Mouse (Mus musculus): ENCODE results near the gene Prf1. TPM values are rescaled to one million over a fixed set of nuclear protein-coding genes. Genes with fewer than 3 reads are reported as not detected.

Prf1 gene
- polyA plus RNA-seq, 1 experiment: not detected

DNA sequence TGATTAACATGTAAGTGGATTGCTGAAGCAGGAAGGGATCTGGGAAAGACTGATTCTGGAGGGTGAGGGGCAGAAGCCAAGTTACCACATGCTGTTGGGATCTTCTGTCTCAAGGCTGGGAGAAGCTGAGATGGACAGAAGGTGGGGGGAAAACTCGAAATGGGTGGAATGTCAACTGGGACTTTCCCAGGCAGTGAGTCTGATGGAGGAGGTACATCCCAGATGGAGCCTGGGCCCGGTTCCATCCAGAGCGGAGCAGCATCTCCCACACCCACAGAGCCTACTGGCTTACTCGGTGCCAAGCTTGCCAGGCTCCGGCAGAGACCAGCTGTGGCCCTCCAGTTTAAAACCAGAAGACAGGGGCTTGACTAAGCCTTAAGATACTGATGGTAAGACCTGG, 33.4 kb downstream of the Prf1 start:
- Histone ChIP-seq H3K4me1 (ENCODE audit: control insufficient read depth, insufficient read depth, low read length) (no peaks in the 10 kb centered on the region), H3K4me3 (ENCODE audit: insufficient read depth, low read length) (no peak overlapping the region), H3K27ac (ENCODE audit: insufficient read depth, low read depth, low read length) (no peak overlapping the region)
- TF ChIP-seq CTCF (IDR thresholded peaks at IDR 0.05; ENCODE audit: low read depth, low read length): no peak
- TF ChIP-seq POLR2A (IDR thresholded peaks at IDR 0.05; ENCODE audit: borderline replicate concordance, low read depth, low read length): no peak

DNA sequence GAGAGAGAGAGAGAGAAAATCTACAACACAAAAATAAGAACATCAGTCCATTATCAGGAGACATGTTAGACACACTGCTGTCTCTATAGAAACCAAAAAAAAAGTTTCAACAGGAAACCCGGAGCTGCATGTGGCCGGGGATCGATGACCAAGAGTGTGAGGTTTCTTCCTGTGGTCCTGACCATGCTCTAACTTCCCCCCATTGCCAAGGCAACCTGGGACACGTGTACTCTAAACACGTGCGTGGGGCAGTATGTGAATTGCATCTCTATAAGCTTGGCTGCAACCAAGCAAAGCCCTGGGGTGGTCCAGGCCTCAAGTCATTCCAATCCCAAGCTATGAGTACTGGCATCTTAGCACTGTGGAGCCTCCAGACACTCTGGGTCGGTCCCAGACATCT, 36.9 kb downstream of the Prf1 start:
- Histone ChIP-seq H3K4me1 (ENCODE audit: control insufficient read depth, insufficient read depth, low read length) (no peaks in the 10 kb centered on the region), H3K4me3 (ENCODE audit: insufficient read depth, low read length) (no peak overlapping the region), H3K27ac (ENCODE audit: insufficient read depth, low read depth, low read length) (no peak overlapping the region)
- TF ChIP-seq POLR2A (IDR thresholded peaks at IDR 0.05; ENCODE audit: borderline replicate concordance, low read depth, low read length) (no peak), CTCF (IDR thresholded peaks at IDR 0.05; ENCODE audit: low read depth, low read length) (no peak)

DNA sequence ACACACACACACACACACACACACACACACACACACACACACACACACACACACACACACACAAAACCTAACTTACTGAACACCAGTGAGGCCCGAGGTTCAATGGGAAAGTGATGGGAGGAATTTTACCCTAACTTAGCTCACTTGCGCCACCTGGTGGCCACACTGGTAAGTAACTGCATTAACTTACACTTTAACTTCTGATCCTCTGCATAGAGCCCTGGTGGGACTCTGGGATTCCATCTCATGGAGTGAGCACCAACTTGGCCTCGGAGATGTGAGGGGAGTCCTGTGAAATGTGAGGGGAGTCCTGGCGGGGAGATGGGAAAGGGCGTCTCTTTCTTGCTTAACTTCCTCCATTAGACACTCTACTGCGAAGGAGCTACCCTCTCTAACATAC, 38.5 kb downstream of the Prf1 start:
- TF ChIP-seq CTCF (IDR thresholded peaks at IDR 0.05; ENCODE audit: low read depth, low read length): peak; percentile 45; the same call in 1 of the 2 replicates
- TF ChIP-seq POLR2A (IDR thresholded peaks at IDR 0.05; ENCODE audit: borderline replicate concordance, low read depth, low read length): no peak
- Histone ChIP-seq H3K27ac (ENCODE audit: insufficient read depth, low read depth, low read length) (no peak overlapping the region), H3K4me1 (ENCODE audit: control insufficient read depth, insufficient read depth, low read length) (no peaks in the 10 kb centered on the region), H3K4me3 (ENCODE audit: insufficient read depth, low read length) (no peak overlapping the region)

DNA sequence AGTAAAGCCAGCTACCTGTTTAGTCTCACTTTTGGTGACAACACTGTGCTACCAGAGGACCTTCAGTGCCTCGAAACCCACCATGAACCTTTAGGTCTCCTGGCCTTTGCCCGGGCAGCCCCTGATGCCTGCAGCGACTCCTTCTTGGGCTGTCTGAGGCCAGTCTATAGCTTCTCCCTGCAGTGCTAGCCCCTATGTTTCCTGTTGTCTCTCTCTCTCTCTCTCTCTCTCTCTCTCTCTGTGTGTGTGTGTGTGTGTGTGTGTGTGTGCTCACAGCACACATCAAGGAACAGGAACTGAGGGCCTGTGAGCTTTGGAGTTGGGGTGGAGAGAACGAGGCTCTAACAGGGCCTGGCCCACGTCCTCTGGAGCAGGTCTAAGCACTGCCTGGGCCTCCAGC, 39.0 kb downstream of the Prf1 start:
- Histone ChIP-seq H3K4me1 (ENCODE audit: control insufficient read depth, insufficient read depth, low read length) (no peaks in the 10 kb centered on the region), H3K4me3 (ENCODE audit: insufficient read depth, low read length) (no peak overlapping the region), H3K27ac (ENCODE audit: insufficient read depth, low read depth, low read length) (no peak overlapping the region)
- TF ChIP-seq POLR2A (IDR thresholded peaks at IDR 0.05; ENCODE audit: borderline replicate concordance, low read depth, low read length): no peak
- no peak for TF ChIP-seq CTCF (IDR thresholded peaks at IDR 0.05; ENCODE audit: low read depth, low read length)

DNA sequence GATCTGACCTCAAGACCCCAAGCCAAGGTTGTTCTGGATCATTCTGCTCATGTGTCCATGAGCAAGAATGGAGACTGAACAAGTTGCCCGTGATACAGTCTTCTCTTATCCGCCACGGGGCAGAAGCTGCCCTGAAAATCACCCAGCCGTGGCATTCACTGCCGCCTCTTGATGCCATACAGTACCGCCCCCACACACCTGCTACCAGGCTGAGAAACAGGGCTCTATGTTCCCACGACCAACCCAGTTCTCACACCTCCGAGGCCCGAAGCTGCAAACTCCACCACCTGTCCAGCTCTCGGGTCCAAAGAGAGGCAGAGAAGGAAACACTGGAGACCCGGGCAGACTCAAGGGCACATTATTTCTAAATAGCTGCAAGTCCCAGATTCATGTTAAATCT, 40.0 kb downstream of the Prf1 start:
- Histone ChIP-seq H3K4me3 (ENCODE audit: insufficient read depth, low read length) (no peak overlapping the region), H3K27ac (ENCODE audit: insufficient read depth, low read depth, low read length) (no peak overlapping the region), H3K4me1 (ENCODE audit: control insufficient read depth, insufficient read depth, low read length) (no peaks in the 10 kb centered on the region)
- TF ChIP-seq CTCF (IDR thresholded peaks at IDR 0.05; ENCODE audit: low read depth, low read length) (no peak), POLR2A (IDR thresholded peaks at IDR 0.05; ENCODE audit: borderline replicate concordance, low read depth, low read length) (no peak)

DNA sequence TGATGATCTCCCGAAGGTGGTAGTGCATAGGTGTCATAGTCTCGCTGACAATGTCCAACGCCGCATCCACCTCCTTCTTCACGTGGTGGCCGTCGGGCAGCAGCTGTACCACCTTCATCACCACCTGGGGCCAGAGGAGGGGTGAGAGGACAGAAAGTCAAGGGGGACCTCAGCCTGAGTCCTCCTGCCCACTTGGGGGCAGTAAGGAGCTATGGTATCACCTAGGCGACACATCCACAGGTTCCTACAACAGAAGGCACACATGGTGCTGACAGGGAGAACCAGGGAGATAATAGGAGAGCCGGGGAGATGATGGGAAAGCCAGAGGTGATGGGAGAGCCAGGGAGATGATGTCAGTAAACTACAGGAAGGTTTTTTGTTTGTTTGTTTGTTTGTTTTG, 41.6 kb downstream of the Prf1 start:
- Histone ChIP-seq H3K27ac (ENCODE audit: insufficient read depth, low read depth, low read length) (no peak overlapping the region), H3K4me1 (ENCODE audit: control insufficient read depth, insufficient read depth, low read length) (no peaks in the 10 kb centered on the region), H3K4me3 (ENCODE audit: insufficient read depth, low read length) (no peak overlapping the region)
- no peak for TF ChIP-seq POLR2A (IDR thresholded peaks at IDR 0.05; ENCODE audit: borderline replicate concordance, low read depth, low read length)
- TF ChIP-seq CTCF (IDR thresholded peaks at IDR 0.05; ENCODE audit: low read depth, low read length): no peak

DNA sequence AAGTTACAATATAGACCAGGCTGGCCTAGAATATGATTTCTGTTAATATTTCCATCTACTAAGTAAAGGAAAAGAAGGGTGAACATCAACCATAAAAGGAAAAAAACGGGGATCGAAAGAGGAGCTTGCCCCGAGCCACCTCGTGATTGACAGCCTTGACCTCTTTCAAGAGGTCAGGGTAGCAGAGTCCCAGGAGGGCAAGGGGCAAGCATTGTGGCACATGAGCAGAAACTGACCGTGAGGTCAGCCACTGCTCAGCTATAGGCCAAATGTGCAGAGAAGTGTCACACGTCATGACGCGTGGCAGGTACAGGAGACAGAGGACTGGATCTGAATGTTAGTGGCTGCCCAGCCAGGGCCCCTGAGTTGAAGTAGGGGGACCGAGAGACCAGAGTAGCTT, 42.6 kb downstream of the Prf1 start:
- TF ChIP-seq POLR2A (IDR thresholded peaks at IDR 0.05; ENCODE audit: borderline replicate concordance, low read depth, low read length): no peak
- Histone ChIP-seq H3K27ac (ENCODE audit: insufficient read depth, low read depth, low read length) (no peak overlapping the region), H3K4me3 (ENCODE audit: insufficient read depth, low read length) (no peak overlapping the region), H3K4me1 (ENCODE audit: control insufficient read depth, insufficient read depth, low read length) (no peaks in the 10 kb centered on the region)

DNA sequence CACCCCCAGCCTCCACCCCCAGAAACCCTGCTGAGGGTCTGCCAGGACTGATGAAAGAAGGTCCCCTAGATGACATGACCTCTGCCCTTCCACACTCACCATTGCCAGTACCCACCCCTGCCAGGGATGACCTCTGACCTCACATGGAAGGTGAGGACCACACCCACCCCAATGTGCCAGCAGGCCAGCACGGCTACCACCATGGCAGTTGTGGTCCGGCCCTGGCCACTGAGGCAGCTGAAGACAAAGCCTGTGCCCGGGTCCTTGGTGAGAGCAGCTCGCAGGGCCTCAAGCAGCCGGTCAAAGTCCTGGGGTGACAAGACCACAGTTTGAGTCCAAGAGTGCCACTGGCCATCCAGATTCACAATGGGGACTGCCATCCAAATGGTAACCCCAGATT, 43.4 kb downstream of the Prf1 start:
- H3K27ac ChIP-seq (ENCODE audit: insufficient read depth, low read depth, low read length): no peak overlapping the region
- TF ChIP-seq POLR2A (IDR thresholded peaks at IDR 0.05; ENCODE audit: borderline replicate concordance, low read depth, low read length) (no peak), CTCF (IDR thresholded peaks at IDR 0.05; ENCODE audit: low read depth, low read length) (no peak)
- H3K4me1 ChIP-seq (ENCODE audit: control insufficient read depth, insufficient read depth, low read length): peaks cover under 1% of the 10 kb centered on the region; the same call in 1 of the 2 replicates
- H3K4me3 ChIP-seq (ENCODE audit: insufficient read depth, low read length): no peak overlapping the region

DNA sequence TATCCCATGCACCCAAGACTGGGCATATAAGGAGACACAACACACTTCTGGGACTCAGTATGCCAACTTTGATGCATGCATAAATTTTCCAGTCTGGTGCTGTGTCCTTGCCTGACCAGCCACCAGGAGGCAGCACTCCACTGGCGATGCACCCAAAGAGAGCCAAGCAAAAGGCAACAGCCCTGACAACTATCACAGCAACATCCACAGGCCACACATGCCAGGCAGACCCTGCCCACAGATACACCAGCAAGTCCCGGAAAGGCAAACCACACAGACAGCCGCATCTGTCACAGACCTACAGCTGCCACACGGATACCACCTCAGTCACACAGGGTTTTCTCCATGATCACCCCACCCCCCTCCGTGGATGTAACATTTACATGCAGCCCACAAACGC, 43.9 kb downstream of the Prf1 start:
- peak; percentile 82 for TF ChIP-seq CTCF (IDR thresholded peaks at IDR 0.05; ENCODE audit: low read depth, low read length)
- no peak for TF ChIP-seq POLR2A (IDR thresholded peaks at IDR 0.05; ENCODE audit: borderline replicate concordance, low read depth, low read length)
- H3K27ac ChIP-seq (ENCODE audit: insufficient read depth, low read depth, low read length): no peak overlapping the region
- H3K4me3 ChIP-seq (ENCODE audit: insufficient read depth, low read length): no peak overlapping the region
- peaks cover 2% of the 10 kb centered on the region; the same call in 1 of the 2 replicates for H3K4me1 ChIP-seq (ENCODE audit: control insufficient read depth, insufficient read depth, low read length)

DNA sequence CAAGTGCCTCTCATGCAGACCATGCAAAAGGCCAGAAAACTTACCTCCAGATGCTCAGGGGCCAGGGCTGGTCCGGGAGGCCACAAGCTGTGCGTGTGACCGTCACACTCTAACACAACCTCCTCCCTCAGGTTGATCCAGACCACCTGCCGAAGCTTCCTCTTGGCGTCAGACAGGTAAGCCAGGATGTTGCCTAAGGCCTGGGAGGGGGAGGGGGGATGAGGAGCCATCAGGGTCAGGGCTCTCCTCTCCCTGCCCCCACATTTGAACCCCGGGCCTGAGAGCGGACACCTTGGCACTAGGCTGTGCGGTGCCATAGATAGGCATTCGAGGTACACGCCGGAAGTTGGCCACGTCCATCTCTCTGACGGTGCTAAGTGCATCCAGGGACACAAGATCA, 45.1 kb downstream of the Prf1 start:
- Histone ChIP-seq H3K27ac (ENCODE audit: insufficient read depth, low read depth, low read length) (no peak overlapping the region), H3K4me1 (ENCODE audit: control insufficient read depth, insufficient read depth, low read length) (peaks cover 2% of the 10 kb centered on the region; the same call in 1 of the 2 replicates), H3K4me3 (ENCODE audit: insufficient read depth, low read length) (no peak overlapping the region)
- TF ChIP-seq POLR2A (IDR thresholded peaks at IDR 0.05; ENCODE audit: borderline replicate concordance, low read depth, low read length) (no peak), CTCF (IDR thresholded peaks at IDR 0.05; ENCODE audit: low read depth, low read length) (no peak)

DNA sequence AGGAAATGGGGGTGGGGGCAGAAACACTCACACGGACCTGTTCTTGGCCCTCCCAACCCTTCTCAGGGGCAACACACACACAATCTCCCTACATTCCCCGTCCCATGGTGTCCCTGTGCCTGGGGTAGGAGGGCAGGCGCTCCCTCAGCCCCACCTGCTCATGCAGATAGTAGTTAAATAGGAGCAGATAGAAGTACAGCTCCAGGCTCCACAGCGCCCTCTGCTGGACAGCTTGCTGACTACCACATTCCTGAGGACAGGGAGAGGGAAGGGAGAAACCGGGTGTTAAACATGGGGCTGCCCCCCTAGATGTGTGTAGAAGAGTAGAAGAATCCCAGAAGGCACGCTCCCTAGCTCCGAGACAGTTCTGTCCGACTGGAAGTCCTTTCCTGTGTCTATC, 46.3 kb downstream of the Prf1 start:
- TF ChIP-seq POLR2A (IDR thresholded peaks at IDR 0.05; ENCODE audit: borderline replicate concordance, low read depth, low read length) (no peak), CTCF (IDR thresholded peaks at IDR 0.05; ENCODE audit: low read depth, low read length) (peak; percentile 97)
- peaks cover 2% of the 10 kb centered on the region; the same call in 1 of the 2 replicates for H3K4me1 ChIP-seq (ENCODE audit: control insufficient read depth, insufficient read depth, low read length)
- H3K27ac ChIP-seq (ENCODE audit: insufficient read depth, low read depth, low read length): no peak overlapping the region
- no peak overlapping the region for H3K4me3 ChIP-seq (ENCODE audit: insufficient read depth, low read length)
